Mouse (Mus musculus) embryonic stem cell, embryonic (primary cell): Measurements from ENCODE around the gene Phactr2.

ENCODE experiments used
- CTCF ChIA-PET, 4 experiments: fragments of 300-600 bp in 2 of 4; fragments of 350-600 bp in 2 of 4; sonication (Branson Sonifier 250); formaldehyde crosslinking; loops; one replicate each; lab custom pipeline; 2022; ENCODE audit warnings: inconsistent platforms in 2 of 4; lab: Charles Lee
- POLR2A ChIA-PET, 4 experiments: fragments of 300-600 bp in 2 of 4; fragments of 350-600 bp in 2 of 4; sonication (Branson Sonifier 250); formaldehyde crosslinking; loops; one replicate each; lab custom pipeline; 2022; ENCODE audit warnings: antibody characterized with exemption in 4 of 4, inconsistent platforms in 1 of 4; lab: Charles Lee

Gene Phactr2

DNA sequence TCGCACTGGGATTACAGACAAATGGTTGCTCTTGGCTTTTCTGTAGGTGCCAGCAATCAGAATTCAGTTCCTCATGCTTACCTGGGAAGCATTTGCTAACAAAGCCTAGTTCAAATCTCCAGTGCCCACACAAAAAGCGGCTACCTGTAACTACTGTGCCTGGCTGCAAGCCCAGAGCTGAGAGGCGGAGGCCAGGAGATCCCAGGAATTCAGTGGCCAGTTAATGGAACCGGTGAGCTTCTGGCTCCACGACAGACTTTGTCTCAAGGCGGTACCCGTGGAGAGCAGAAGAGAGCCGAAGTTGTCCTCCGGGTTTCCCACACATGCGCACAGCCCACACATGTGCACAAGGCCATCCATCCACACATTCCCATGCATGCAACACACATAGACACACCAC is 46.6 kb downstream of the Phactr2 start:
- POLR2A ChIA-PET: no interaction called here

DNA sequence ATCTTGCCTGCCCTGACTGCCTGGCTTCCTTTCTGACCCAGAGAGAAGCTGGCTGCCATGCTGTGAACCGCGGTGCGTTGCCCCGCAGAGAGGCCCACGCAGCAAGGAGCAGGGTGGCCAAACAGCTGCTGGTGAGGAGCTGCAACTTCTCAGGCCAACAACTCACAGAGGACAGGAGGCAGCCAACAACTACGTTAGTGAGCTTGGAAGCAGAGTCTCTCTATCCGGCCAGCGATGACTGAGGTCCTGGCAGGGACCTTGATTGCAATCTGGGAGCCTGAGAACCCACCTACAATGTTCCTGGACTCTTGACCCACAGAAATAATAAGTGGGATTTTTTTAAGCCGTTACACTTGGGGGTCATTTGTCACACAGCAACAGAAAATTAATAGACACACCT is 49.0 kb downstream of the Phactr2 start:
- CTCF ChIA-PET: interaction anchor here in 1 of 4 experiments (1.5 kb wide), 1 partner anchor 338 kb away, joined by 4 read pairs; no protein-coding TSS in a partner anchor
- POLR2A ChIA-PET: interaction anchor here in 1 of 4 experiments (0.6 kb wide), 1 partner anchor 1058 kb away, joined by 3 read pairs; no protein-coding TSS in a partner anchor

More for the DNA sequence above, 46.6 kb downstream of the Phactr2 start:
- CTCF ChIA-PET: interaction anchor here in 2 of 4 experiments (0.5 to 1.1 kb wide), 3 partner anchors 95 to 353 kb away, joined by 5 read pairs; no protein-coding TSS in a partner anchor

DNA sequence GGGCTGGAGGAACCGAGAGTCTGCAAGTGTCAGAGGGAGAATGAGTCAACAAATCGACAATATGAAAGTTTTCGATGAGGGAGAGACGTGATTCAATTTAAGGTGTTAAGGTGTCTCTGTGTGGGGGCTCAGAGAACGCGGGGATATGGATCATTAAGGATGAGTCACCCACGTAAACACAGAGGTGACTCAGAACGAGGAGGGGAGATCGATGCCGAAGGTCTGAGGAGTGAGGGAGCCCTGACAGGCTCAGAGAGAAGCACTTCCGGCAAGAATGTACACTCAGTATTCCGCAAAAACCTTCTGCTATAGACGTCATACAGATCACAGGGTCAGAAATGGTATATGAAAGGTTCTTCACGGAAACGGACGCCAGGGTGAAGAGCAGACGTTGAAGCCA is 49.7 kb downstream of the Phactr2 start:
- CTCF ChIA-PET: interaction anchor here in 1 of 4 experiments (1.5 kb wide), 1 partner anchor 338 kb away, joined by 4 read pairs; no protein-coding TSS in a partner anchor
- POLR2A ChIA-PET: no interaction called here

DNA sequence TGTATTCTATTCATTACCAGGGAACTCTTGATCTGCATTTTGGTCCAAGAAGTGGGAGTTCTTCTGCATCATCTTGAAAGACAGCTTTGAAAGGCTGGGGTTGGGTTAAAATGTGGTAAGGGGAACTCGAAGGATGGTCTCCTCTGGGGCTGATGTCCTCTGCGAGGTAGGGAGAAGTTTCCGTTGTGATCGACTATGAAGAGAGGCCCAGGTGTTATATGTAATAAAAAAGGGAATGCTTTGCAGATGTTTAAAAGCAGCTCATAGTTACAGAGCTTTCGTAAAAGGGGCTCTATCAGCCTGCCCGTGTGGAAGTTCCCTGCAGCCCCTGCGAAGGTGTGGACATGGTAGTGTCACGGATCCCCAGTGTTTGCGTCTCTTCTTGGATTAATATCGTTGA is 50.2 kb downstream of the Phactr2 start:
- POLR2A ChIA-PET: no interaction called here
- CTCF ChIA-PET: no interaction called here

DNA sequence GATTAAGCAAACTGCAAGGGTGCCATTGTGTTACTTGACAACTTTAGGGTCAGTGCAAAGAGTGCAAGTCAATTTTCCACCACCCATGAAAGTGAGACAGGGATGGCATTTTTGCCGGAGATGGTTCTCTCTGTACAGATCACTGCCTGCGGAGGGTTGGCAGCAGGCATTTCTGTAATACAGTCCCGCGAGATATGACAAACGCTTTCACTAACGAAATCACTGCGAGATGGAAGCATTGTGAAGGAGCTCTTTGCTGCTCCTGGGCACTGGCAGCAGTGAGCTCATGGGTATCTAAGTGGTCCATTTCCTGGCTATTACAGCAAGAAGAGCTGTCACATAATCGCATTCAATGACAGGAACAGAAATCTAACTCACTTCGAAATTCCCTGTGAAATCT is 52.1 kb downstream of the Phactr2 start:
- CTCF ChIA-PET: no interaction called here
- POLR2A ChIA-PET: no interaction called here

DNA sequence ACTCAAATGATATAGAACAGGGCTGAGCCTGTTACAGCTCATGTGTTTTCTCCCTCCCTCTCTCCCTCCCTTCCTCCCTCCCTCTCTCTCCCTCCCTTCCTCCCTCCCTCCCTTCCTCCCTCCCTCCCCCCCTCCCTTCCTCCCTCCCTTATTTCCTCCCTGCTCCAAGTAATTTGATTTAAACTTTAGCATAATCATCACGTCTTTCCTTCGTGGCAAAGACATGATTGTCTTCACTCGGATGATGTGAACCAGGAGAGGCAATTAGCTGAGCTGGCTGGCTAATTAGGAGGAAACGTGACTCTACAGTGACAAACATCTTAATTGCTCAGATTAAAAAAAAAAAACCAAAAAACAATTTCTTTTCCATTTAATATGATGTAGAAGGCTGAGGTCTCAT is 55.0 kb downstream of the Phactr2 start:
- POLR2A ChIA-PET: interaction anchor here in 1 of 4 experiments (0.7 kb wide), 1 partner anchor 840 kb away, joined by 3 read pairs; no protein-coding TSS in a partner anchor
- CTCF ChIA-PET: no interaction called here

DNA sequence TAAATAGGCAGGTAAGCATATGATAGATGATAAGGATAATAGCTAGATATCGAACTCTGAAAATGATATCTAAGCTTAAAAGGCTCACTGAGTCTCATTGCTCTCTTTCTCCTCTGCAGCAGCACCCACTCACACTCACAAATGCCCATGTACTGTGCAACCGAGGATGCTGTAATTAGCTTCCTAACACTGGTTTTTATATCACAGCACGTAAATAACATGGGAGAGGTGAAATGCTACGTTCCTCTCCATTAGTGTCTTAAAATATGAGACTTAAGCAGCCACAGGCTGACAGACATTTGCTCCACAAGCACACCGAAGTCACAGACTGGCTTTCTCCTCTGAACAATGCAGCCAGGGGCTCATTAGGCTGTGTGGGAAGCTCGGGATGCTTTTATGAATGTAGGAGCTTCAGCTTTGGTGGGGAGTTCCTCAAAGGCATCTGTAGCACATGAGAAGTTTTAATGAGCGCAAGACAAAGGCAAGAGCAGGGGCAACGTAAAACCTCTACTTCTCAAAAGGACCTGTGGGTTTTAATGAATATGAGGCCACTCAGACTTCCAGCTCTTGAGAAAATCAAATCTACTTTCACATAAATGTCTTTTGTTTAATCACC is 58.6 kb downstream of the Phactr2 start:
- ChIA-PET CTCF (no interaction called here), POLR2A (interaction anchor here in 1 of 4 experiments (0.6 kb wide), 1 partner anchor 371 kb away, joined by 4 read pairs; no protein-coding TSS in a partner anchor)

DNA sequence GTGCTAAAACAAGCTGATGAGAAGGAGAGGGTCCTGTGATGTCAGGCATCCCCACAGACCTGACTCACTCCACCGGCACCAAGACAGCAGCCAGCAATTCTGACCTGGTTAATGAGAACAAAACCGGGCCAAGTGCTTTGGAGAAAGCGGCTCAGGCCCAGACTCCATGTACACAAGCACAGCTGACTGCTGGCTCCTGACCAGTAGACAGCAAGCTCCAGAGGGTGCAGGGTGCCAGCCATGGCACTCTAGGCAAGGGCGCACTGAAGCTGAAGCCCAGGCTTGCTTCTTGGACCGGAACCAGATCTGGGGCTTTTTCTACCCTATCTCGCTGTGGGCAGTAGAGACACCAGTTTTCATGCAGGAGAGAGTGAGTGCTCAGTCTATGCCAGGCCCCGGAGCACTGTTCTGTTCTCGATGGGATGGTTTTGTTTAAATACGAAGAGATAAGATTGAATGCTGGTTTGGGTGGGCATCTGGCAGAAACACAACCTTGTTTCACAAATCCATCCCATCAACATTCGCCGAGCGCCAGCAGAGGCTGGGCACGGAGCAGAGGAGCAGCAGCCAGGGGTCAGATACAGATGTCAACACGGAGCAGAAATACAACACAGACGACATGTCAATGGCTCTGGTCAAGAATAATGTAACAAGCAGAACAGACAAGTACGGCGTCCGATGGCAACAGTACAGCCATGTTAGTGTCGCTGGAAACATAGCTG is 61.8 kb downstream of the Phactr2 start:
- ChIA-PET POLR2A (interaction anchor here in 2 of 4 experiments (0.5 to 0.8 kb wide), 2 partner anchors 17 to 498 kb away, joined by 3 to 6 read pairs; no protein-coding TSS in a partner anchor), CTCF (interaction anchor here in 1 of 4 experiments (0.6 kb wide), 1 partner anchor 352 kb away, joined by 3 read pairs; the partner anchor contains the start of gene Plagl1)

DNA sequence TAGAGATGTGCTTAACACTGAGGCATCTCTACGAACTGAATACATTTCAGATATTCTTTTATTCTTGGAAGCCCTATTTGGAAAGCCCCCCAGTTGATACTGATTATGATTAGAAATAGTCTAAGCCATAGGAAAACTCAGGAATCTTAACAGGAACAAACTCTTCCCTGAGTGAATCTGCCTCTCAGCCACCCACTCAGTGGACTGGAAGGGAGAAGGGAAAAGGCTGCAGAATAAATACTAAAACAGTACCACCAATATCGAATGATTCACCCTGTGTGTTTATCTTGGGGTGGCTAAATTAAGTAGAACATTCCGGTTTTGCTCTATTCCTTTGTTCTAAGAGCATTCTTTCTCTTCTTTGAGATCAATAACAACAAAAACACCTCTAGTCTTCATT is 63.2 kb downstream of the Phactr2 start:
- ChIA-PET POLR2A (interaction anchor here in 1 of 4 experiments (0.5 kb wide), 1 partner anchor 437 kb away, joined by 3 read pairs; no protein-coding TSS in a partner anchor), CTCF (no interaction called here)

DNA sequence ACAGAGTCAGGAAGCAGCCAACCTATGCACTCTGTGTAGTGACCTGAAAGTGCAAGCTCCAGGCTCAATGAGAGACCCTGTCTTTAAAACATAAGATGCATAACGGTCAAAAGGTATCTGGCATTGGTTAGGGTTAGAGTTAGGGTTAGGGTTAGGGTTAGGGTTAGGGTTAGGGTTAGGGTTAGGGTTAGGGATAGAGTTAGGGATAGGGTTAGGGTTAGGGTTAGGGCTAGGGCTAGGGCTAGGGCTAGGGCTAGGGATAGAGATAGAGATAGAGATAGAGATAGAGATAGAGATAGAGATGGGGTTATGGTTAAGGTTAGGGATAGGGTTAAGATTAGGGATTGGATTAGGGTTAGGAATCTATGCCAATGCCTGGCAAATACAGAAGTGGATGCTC is 72.2 kb downstream of the Phactr2 start:
- ChIA-PET POLR2A (no interaction called here), CTCF (no interaction called here)

DNA sequence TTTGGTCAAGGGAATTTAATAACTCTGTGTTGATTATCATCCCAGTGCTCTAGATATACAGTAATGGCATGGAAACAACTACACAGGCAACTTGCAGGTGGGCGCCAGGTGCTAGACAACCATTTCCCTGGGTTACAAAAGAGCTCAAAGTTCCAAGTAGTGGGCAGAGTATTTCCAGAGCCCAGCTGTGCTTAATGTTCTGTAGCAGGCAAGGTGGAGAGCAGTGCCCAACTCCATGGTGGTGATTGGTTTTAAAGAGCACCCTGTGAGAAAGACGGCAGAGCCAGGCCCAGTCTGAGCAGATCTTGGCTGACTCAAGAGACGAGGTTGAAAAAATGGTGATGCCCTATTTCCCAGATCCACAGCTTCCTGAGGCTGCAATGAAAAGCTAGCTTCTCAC is 78.5 kb downstream of the Phactr2 start:
- CTCF ChIA-PET: no interaction called here
- POLR2A ChIA-PET: interaction anchor here in 1 of 4 experiments (0.9 kb wide), 1 partner anchor 321 kb away, joined by 3 read pairs; no protein-coding TSS in a partner anchor

DNA sequence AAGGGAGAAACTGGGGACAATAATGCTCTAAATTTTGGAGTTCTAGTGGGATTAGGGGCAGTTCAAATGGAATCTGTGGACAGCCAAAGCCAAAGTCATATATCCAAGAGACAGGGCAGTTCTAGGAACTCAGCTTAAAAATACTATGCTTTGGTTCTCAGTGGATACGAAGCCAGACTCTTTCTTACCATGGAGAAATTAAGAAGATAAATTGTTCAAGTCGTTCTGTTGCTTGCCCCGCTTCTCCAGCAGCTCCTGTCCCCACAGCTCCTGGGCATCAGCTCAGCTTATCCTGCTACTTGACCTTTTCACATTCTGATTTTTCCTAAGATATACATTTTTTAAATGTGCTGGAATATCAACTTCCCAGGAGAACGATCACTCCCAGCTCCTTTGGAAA is 80.2 kb downstream of the Phactr2 start:
- POLR2A ChIA-PET: interaction anchor here in 1 of 4 experiments (0.6 kb wide), 1 partner anchor 722 kb away, joined by 3 read pairs; no protein-coding TSS in a partner anchor
- CTCF ChIA-PET: no interaction called here

DNA sequence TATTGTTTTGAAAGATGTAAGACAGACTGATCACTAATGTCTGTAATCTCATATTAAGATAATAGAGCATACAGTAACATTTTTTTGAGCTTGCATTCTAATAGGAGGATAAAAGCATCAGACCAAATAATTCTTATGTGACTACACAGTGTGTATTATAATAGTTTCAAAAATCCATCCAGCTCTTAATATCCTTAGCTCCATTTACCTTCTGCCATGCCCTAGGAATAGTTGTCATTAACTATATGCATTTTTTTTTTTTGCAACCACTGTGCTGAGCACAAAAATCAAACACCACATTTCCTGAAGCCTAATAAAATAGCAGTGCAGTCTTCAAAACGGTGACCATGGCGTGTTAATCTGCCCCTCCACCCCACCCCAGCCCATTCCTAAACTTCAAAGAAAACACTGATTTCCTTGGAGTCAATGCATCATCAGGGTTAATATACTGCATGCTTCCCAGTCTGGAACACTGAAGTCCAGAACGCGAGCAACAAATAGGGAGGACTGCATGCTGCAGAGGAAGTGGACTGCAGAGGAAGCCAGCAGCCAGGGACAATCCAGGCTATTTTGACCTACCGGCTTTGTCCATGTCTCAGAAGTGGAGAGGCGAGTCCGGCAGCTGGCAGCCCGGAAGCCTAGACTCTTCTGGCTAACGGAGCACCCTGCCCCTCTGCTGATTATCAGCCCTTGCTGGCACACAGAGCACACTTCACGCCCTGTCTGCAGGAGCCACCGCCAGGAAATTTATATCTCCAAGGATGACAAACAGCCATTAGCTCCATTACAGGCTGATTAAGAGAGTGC is 85.9 kb downstream of the Phactr2 start:
- ChIA-PET POLR2A (interaction anchor here in 2 of 4 experiments (0.7 kb wide), 2 partner anchors 48 to 398 kb away, joined by 3 to 11 read pairs; no protein-coding TSS in a partner anchor), CTCF (interaction anchor here in 2 of 4 experiments (0.6 to 0.7 kb wide), 3 partner anchors 59 to 1213 kb away, joined by 3 to 5 read pairs (median 4); no protein-coding TSS in a partner anchor)

DNA sequence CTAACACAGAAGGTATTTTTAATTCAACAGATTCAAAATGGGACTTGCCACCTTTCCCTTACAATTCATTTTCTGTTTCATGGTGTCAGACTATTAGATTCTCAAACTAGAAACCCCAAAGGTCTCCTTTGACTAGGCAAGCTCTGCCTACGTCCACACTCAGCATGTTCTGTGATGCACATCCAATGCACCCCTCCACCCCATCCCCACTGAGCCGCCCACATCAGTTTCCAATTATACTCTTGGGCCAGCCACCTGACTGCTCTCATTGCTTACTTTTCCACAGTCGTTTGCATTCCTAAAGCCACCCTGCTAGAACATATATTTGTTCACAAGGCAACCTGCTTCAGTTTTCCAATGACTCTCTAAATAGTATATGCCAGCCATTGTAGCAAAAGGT is 89.3 kb downstream of the Phactr2 start:
- ChIA-PET POLR2A (no interaction called here), CTCF (no interaction called here)

DNA sequence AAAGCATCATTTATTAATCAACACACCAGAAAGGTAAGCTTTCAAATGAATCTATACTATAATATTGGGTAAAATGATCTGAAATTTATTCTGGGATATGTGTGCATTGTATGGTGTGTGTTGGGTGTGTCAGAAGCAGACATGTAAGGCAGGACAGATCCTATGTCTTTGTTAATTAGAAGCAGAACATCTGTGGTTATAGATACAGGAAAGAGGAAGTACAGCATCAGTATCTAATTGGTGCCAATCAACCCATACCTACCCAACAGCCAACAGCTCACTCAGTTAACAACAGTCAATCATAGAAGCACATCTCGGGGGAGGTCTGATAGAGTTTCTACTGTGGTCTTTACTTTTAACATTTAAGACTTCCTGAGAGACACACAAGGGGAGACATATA is 96.3 kb downstream of the Phactr2 start:
- POLR2A ChIA-PET: no interaction called here

DNA sequence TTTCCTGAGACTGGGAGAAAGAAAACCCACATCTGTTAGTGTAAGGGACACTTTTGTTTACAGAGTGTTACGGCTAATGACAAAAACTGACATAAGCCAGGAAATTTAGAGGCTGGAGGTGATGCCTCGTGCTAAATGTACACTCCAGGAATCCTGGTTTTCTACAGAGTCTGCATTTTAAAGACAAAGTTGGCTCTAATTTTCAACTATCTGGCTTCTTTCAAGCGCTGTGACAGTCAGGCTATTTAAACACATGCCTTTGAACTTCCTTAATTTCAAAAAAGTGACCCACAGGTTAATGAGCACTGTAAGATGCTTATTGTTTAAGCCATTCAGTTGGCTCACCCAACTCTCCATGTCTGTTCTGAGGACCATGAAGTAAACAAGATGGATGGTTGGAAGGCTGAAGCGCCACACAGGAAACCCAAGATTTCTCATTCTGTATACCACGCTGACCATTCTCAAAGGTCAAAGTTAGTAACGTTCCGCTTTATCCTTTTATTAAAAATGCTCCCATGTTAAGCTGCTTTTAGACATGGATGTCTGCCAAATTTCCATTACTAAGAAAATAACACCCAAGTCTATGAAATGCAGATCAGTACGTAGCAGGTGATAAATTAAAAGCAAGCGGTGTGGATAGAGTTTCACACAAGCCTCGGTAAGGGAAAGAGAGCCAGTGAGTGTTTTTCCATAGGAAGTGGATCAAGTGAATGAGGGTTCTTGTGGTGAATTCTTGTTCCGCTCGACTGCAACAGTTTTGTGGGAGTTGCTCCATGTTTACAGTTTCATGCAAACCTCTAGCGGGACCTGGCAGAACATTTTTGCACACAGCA is 97.6 kb downstream of the Phactr2 start:
- CTCF ChIA-PET: no interaction called here
- POLR2A ChIA-PET: no interaction called here

More for the DNA sequence above, 96.3 kb downstream of the Phactr2 start:
- CTCF ChIA-PET: no interaction called here

DNA sequence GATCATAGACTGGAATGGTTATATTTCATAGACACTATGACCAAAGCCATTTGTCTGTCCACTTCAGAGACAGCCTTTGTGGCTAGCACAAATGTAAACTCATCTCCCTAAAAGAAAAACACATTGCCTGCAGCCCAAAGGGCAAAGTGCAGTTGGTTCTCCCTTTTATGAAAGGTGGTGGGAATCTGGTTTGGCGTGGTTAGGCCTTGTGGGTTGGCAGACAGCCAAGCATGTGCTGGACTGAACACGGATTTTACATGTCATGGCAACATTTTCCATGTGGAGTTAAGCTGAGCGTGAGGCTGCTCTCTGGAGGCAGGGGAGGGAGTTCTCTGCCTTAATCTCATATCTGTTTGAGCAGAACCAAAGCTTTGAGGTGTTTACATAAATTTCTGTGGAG is 98.4 kb downstream of the Phactr2 start:
- CTCF ChIA-PET: no interaction called here
- POLR2A ChIA-PET: no interaction called here
